Mouse (Mus musculus): Measurements from ENCODE around the gene Atp5c1.

Gene Atp5c1

GRCm38 (mm10) chr2:10049456-10049855 lies 30.9 kb downstream of the Atp5c1 start:
- no peak for DNase-seq

- peak; percentile 98 for DNase-seq
These were observed 31.8 kb downstream of the Atp5c1 start, which contains the start of gene Taf3 for GRCm38 (mm10) chr2:10048461-10048860. TSS of gene Taf3 (minus strand) at chr2:10048596.

DNA sequence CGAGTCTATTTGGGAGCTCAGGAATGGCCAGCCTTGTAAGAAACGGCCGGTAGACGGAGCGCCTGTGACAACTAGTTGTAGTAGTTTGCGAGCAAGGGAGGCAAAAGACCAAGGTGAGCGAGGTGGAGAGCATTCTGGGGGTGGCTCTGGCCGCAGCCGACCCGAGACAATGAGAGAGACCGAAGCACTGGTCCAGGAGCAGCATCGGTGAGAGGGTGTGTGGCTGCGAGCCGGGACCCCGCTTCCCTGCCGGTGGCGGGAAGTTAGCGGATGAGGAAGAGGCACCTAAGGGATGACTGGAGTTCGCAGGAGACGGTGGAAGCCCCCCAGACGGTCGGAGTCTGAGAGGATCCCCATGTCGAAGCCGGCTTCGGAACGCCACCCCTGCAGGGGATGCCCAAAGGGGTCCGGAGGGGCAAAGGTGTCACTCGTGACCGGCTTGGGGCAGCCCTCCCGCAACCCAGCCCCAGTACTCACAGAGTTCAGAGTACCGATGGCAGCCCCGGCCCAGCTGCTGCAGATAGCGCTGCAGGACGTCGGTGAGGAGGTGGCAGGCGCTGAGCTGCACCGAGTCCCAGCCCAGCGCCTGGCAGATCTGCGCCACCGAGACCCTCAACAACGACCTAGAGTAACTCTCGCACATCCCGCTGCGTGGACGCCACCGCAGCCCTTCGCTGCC lies 32.4 kb downstream of the Atp5c1 start:
- DNase-seq = peak; percentile 59 to 62

DNA sequence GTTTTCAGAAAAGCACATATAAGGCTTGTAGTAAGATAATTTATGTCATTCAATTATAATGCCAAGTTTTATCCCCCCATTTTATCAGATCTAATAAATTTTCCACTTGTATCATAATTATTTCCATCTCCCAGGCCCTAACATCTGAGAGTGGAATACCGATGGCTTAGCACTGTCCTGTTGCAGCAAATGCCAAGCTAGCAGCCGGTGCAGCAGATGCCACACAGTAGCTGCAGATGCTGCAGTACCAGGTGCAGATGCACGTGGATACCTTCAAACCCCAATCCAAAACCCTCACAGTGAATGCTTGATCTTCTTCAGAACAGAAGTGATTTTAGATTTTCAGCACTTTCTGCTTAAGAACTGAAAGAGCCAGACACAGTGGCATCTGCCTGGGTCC lies 45.3 kb downstream of the Atp5c1 start:
- peak; percentile 44 to 59 for DNase-seq

DNA sequence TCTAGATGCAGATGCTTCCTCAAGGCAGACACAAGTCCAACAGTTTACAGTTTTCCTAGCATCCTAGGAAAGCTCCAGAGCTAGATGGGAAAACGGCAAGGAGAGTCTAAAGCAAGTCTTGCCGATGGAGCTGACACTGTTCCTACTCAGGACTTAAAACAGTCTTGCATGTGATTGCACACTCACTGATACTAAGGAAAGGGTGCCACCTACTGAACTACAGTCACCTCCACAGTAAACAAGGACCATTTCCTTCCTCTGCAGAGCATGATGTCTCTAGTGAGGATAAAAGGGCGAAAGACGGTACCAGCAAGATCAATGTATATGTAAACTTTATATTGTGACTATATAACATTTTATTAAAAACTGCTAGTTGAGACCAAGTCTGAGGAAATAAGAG lies 46.6 kb downstream of the Atp5c1 start:
- DNase-seq = no peak

- no peak for DNase-seq
These were observed 50.6 kb downstream of the Atp5c1 start for GRCm38 (mm10) chr2:10029755-10030154.

GRCm38 (mm10) chr2:10024264-10024663 lies 56.0 kb downstream of the Atp5c1 start:
- no peak for DNase-seq

GRCm38 (mm10) chr2:10021296-10021695 lies 59.0 kb downstream of the Atp5c1 start:
- DNase-seq = peak; percentile 62 to 64

- no peak for DNase-seq
These were observed 65.2 kb downstream of the Atp5c1 start for GRCm38 (mm10) chr2:10014951-10015635.

DNA sequence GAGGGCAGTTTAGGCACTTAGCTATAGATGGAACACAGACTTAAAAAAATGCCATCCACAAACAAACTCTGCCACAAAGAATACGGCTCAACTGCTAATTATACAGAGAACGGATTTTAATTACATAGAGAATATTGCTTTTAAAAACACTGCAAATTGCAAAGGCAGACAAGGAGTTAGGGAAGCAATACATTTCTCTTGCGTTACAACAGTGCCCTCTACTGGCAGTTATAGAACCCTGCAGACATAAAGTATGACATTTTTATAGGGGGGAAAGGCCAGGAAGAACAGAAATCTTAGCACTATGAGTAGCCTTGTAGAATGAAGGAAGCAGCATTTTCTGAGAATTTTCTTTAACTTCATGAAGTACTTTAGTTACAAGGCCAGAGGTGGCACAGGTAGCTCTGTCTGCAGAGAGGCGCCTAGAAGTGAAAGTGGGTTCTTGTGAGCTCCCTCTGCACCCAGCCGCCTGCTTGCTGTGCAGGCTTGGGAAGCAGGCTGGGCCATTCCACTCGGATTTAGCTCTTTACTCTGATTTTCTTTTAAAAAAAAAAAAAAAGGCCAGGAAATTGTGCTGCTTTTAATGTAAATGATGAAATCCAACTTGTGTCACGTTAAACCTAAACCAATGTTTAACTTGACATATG lies 69.9 kb downstream of the Atp5c1 start:
- peak; percentile 41 to 70 for DNase-seq

GRCm38 (mm10) chr2:10009671-10010254 lies 70.5 kb downstream of the Atp5c1 start:
- no peak for DNase-seq

DNA sequence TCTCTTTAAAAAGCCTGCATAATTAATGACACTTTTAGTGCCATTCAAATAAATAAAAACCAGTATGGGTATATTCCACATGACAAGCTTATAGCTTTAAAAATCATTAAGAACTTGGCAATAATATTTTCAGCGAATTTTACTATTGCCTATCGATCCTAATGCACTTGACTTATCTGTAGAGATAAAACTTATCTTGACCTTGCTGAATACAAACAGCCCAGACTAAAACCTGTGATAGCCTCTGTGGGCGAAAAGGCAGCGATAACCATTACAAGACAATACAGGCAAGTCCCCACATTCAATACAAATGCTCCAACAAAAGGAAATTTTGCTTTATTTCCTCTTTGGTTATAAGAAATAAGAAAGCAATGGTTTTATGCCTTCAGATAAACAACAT lies 71.7 kb downstream of the Atp5c1 start:
- DNase-seq = no peak
